Mouse (Mus musculus) ES-Bruce4 (cell line): ENCODE measurements around the gene Ptpn1.

Experiments used
- CTCF ChIP-seq: IDR thresholded peaks from one replicate; pipeline ENCODE4 v1.8.1; 2011; ENCODE audit warnings: low read depth, low read length
- EP300 ChIP-seq: IDR thresholded peaks from 2 replicates; pipeline ENCODE4 v1.6.1; 2011; ENCODE audit warnings: low read depth, low read length; ENCODE audit not compliant: insufficient read depth
- POLR2A ChIP-seq: IDR thresholded peaks from one replicate; pipeline ENCODE4 v1.8.1; 2011; ENCODE audit warnings: low read length; ENCODE audit not compliant: insufficient read depth

- TF ChIP-seq CTCF = no peak
- no peak for TF ChIP-seq EP300
- no peak for TF ChIP-seq POLR2A
Observed at GRCm38 (mm10) chr2:167949250-167949649, 17.4 kb downstream of the Ptpn1 start.
